Mouse (Mus musculus) hindbrain, embryonic 15.5 days (tissue): ENCODE measurements around the gene Trmt1. TPM values are rescaled to one million over a fixed set of nuclear protein-coding genes. Genes with fewer than 3 reads are reported as not detected.

Experiments
- ATAC-seq: fragments of 200-750 bp; cut with Nextera tagmentation; 2 replicates; pipeline ENCODE4 v1.8.0; 2017; ENCODE audit warnings: low read depth, moderate number of reproducible peaks, moderate TSS enrichment; ENCODE audit not compliant: low FRiP score
- H3K27ac ChIP-seq: fragments of 300-500 bp; sonication (generic); replicated peaks from 2 replicates; pipeline ENCODE4 v1.5.1; 2015; ENCODE audit warnings: mild to moderate bottlenecking, inconsistent platforms
- H3K27me3 ChIP-seq: fragments of 300-500 bp; sonication (generic); 2 replicates; pipeline ENCODE4 v1.6.1; 2015; ENCODE audit warnings: control low read depth, inconsistent platforms
- H3K36me3 ChIP-seq: fragments of 300-500 bp; sonication (generic); 2 replicates; pipeline ENCODE4 v1.6.1; 2015; ENCODE audit warnings: control low read depth, inconsistent platforms
- H3K4me1 ChIP-seq: fragments of 300-500 bp; sonication (generic); replicated peaks from 2 replicates; pipeline ENCODE4 v1.6.1; 2015; ENCODE audit warnings: control low read depth, inconsistent platforms
- H3K4me2 ChIP-seq: fragments of 300-500 bp; sonication (generic); 2 replicates; pipeline ENCODE4 v1.6.1; 2015; ENCODE audit warnings: moderate library complexity, mild to moderate bottlenecking, inconsistent platforms
- H3K4me3 ChIP-seq: fragments of 300-500 bp; sonication (generic); 2 replicates; pipeline ENCODE4 v1.5.1; 2015; ENCODE audit warnings: mild to moderate bottlenecking, inconsistent platforms
- H3K9ac ChIP-seq: fragments of 300-500 bp; sonication (generic); 2 replicates; pipeline ENCODE4 v1.6.1; 2015; ENCODE audit warnings: inconsistent platforms
- H3K9me3 ChIP-seq: fragments of 300-500 bp; sonication (generic); 2 replicates; pipeline ENCODE4 v1.6.1; 2016; ENCODE audit warnings: control low read depth, inconsistent platforms
- WGBS: fragments of 180-500 bp; shearing (Covaris S2); methylation state at CpG from one replicate; pipeline ENCODE4 v1.1.7; 2015; 5-methylcytosine and 5-hydroxymethylcytosine counted together
- polyA plus RNA-seq: library from polyadenylated mRNA; unstranded; fragments of >200 nt; fragmentation: Nextera tagmentation; extraction: Ambion mirVana; gene quantifications from 2 replicates; pipeline ENCODE4 v1.2.1, GENCODE M21; 2015

The Trmt1 gene
- polyA plus RNA-seq, 1 experiment from 2014 or later, result 62.5 TPM

- Histone ChIP-seq H3K9ac (peak overlapping the region; percentile 12; the same call in 1 of the 2 replicates), H3K9me3 (no peaks in the 10 kb centered on the region), H3K27me3 (peaks cover 35% of the 10 kb centered on the region), H3K4me1 (peaks cover 67% of the 10 kb centered on the region), H3K27ac (peak overlapping the region; percentile 84), H3K36me3 (no peaks in the 10 kb centered on the region), H3K4me3 (peak overlapping the region; percentile 19; the same call in 1 of the 2 replicates), H3K4me2 (peak overlapping the region; percentile 40)
- 5% methylated on average over 22 of the region's 22 CpGs for WGBS
- no peak for ATAC-seq
These were observed 21.3 kb downstream of the Trmt1 start for GRCm38 (mm10) chr8:84707267-84707883.

- Histone ChIP-seq H3K27ac (peak overlapping the region; percentile 84), H3K27me3 (peaks cover 28% of the 10 kb centered on the region), H3K4me2 (peak overlapping the region; percentile 40), H3K4me3 (no peak overlapping the region), H3K4me1 (peaks cover 70% of the 10 kb centered on the region), H3K36me3 (no peaks in the 10 kb centered on the region), H3K9me3 (no peaks in the 10 kb centered on the region), H3K9ac (peak overlapping the region; percentile 28; the same call in 1 of the 2 replicates)
- WGBS, result 3% methylated on average over 15 of the region's 15 CpGs
- ATAC-seq, result no peak
These were observed 22.0 kb downstream of the Trmt1 start for GRCm38 (mm10) chr8:84708071-84708541.

- Histone ChIP-seq H3K9me3 (no peaks in the 10 kb centered on the region), H3K27ac (peak overlapping the region; percentile 84), H3K27me3 (peaks cover 21% of the 10 kb centered on the region), H3K9ac (no peak overlapping the region), H3K4me2 (no peak overlapping the region), H3K4me3 (no peak overlapping the region), H3K36me3 (no peaks in the 10 kb centered on the region), H3K4me1 (peaks cover 71% of the 10 kb centered on the region)
- 6% methylated on average over 12 of the region's 12 CpGs for WGBS
- ATAC-seq, result peak; percentile 77
These were observed 22.8 kb downstream of the Trmt1 start for GRCm38 (mm10) chr8:84708774-84709475.

GRCm38 (mm10) chr8:84709931-84710330, 23.8 kb downstream of the Trmt1 start:
- 78% methylated on average over 1 of the region's 1 CpGs for WGBS
- no peak for ATAC-seq

GRCm38 (mm10) chr8:84711312-84711711, 25.2 kb downstream of the Trmt1 start:
- no peaks in the 10 kb centered on the region for H3K36me3 ChIP-seq
- H3K9me3 ChIP-seq, result no peaks in the 10 kb centered on the region
- ATAC-seq, result no peak
- H3K27ac ChIP-seq, result peak overlapping the region; percentile 84
- peaks cover 77% of the 10 kb centered on the region for H3K4me1 ChIP-seq
- no peak overlapping the region for H3K4me2 ChIP-seq
- H3K4me3 ChIP-seq, result no peak overlapping the region
- peaks cover 11% of the 10 kb centered on the region for H3K27me3 ChIP-seq
- H3K9ac ChIP-seq, result no peak overlapping the region
- 41% methylated on average over 3 of the region's 3 CpGs for whole genome bisulfite sequencing

More at GRCm38 (mm10) chr8:84709931-84710330, 23.8 kb downstream of the Trmt1 start:
- Histone ChIP-seq H3K36me3 (no peaks in the 10 kb centered on the region), H3K4me3 (no peak overlapping the region), H3K27me3 (peaks cover 16% of the 10 kb centered on the region), H3K4me1 (peaks cover 77% of the 10 kb centered on the region), H3K9ac (no peak overlapping the region), H3K4me2 (no peak overlapping the region), H3K27ac (peak overlapping the region; percentile 84), H3K9me3 (no peaks in the 10 kb centered on the region)

GRCm38 (mm10) chr8:84711933-84712758, 26.0 kb downstream of the Trmt1 start:
- H3K4me3 ChIP-seq, result no peak overlapping the region
- no peak overlapping the region for H3K4me2 ChIP-seq
- WGBS, result 13% methylated on average over 10 of the region's 11 CpGs
- no peaks in the 10 kb centered on the region for H3K36me3 ChIP-seq
- ATAC-seq, result peak; percentile 83
- H3K9ac ChIP-seq, result no peak overlapping the region
- H3K27ac ChIP-seq, result peak overlapping the region; percentile 84
- no peaks in the 10 kb centered on the region for H3K9me3 ChIP-seq
- H3K27me3 ChIP-seq, result peaks cover 14% of the 10 kb centered on the region
- H3K4me1 ChIP-seq, result peaks cover 74% of the 10 kb centered on the region

- Histone ChIP-seq H3K4me1 (peaks cover 70% of the 10 kb centered on the region), H3K9me3 (no peaks in the 10 kb centered on the region), H3K27ac (peak overlapping the region; percentile 84), H3K27me3 (peaks cover 14% of the 10 kb centered on the region), H3K4me3 (no peak overlapping the region), H3K9ac (no peak overlapping the region), H3K36me3 (no peaks in the 10 kb centered on the region), H3K4me2 (no peak overlapping the region)
- 0 out of 2 replicates have a peak, but pooled peaks have one; percentile 17 for ATAC-seq
- 26% methylated on average over 3 of the region's 3 CpGs for WGBS
These were observed 26.6 kb downstream of the Trmt1 start for GRCm38 (mm10) chr8:84712759-84713120.

GRCm38 (mm10) chr8:84713381-84713780, 27.3 kb downstream of the Trmt1 start:
- H3K4me1 ChIP-seq, result peaks cover 64% of the 10 kb centered on the region

GRCm38 (mm10) chr8:84714161-84714560, 28.1 kb downstream of the Trmt1 start:
- peak overlapping the region; percentile 84 for H3K27ac ChIP-seq
- no peak for ATAC-seq
- no peak overlapping the region for H3K4me2 ChIP-seq
- H3K9me3 ChIP-seq, result no peaks in the 10 kb centered on the region
- no peaks in the 10 kb centered on the region for H3K36me3 ChIP-seq
- H3K4me3 ChIP-seq, result no peak overlapping the region
- H3K27me3 ChIP-seq, result peaks cover 13% of the 10 kb centered on the region
- 60% methylated on average over 4 of the region's 4 CpGs for WGBS
- H3K4me1 ChIP-seq, result peaks cover 58% of the 10 kb centered on the region
- no peak overlapping the region for H3K9ac ChIP-seq

More at GRCm38 (mm10) chr8:84713381-84713780, 27.3 kb downstream of the Trmt1 start:
- 41% methylated on average over 4 of the region's 4 CpGs for WGBS
- ATAC-seq, result no peak
- no peaks in the 10 kb centered on the region for H3K9me3 ChIP-seq
- no peaks in the 10 kb centered on the region for H3K36me3 ChIP-seq
- H3K4me3 ChIP-seq, result no peak overlapping the region
- no peak overlapping the region for H3K9ac ChIP-seq
- peak overlapping the region; percentile 84 for H3K27ac ChIP-seq
- H3K4me2 ChIP-seq, result no peak overlapping the region
- H3K27me3 ChIP-seq, result peaks cover 9% of the 10 kb centered on the region

GRCm38 (mm10) chr8:84715893-84716468, 29.9 kb downstream of the Trmt1 start:
- WGBS, result 7% methylated on average over 27 of the region's 27 CpGs

GRCm38 (mm10) chr8:84716790-84717189, 30.7 kb downstream of the Trmt1 start:
- ATAC-seq, result no peak
- H3K4me3 ChIP-seq, result no peak overlapping the region
- no peaks in the 10 kb centered on the region for H3K36me3 ChIP-seq
- 83% methylated on average over 11 of the region's 11 CpGs for WGBS
- peaks cover 40% of the 10 kb centered on the region for H3K4me1 ChIP-seq
- H3K27ac ChIP-seq, result peak overlapping the region; percentile 40; the same call in 1 of the 2 replicates
- H3K9ac ChIP-seq, result no peak overlapping the region
- H3K9me3 ChIP-seq, result no peaks in the 10 kb centered on the region
- H3K27me3 ChIP-seq, result peaks cover 13% of the 10 kb centered on the region
- no peak overlapping the region for H3K4me2 ChIP-seq

More at GRCm38 (mm10) chr8:84715893-84716468, 29.9 kb downstream of the Trmt1 start:
- Histone ChIP-seq H3K4me1 (peaks cover 48% of the 10 kb centered on the region), H3K4me2 (peak overlapping the region; percentile 41), H3K27me3 (peaks cover 13% of the 10 kb centered on the region), H3K36me3 (no peaks in the 10 kb centered on the region), H3K4me3 (0 out of 2 replicates have a peak overlapping the region, but pooled peaks have one; percentile 2), H3K9ac (0 out of 2 replicates have a peak overlapping the region, but pooled peaks have one; percentile 2), H3K9me3 (no peaks in the 10 kb centered on the region), H3K27ac (peak overlapping the region; percentile 61)
- no peak for ATAC-seq
